Mouse (Mus musculus) left cerebral cortex, adult 2 months (tissue): ENCODE data around the gene Catsper4. TPM values are rescaled to one million over a fixed set of nuclear protein-coding genes. Genes with fewer than 3 reads are reported as not detected.

Experiments used
- DNase-seq, 2 experiments: peaks; one replicate each; pipeline ENCODE4 v3.0.0; 2021 to 2022; ENCODE audit warnings: low spot score in 2 of 2, mixed read lengths in 1 of 2; ENCODE audit errors: extremely low spot score in 1 of 2
- H3K27ac ChIP-seq: fragments of 200-600 bp; 2 replicates; pipeline ENCODE4 v1.8.1; 2022
- H3K4me3 ChIP-seq: fragments of 200-600 bp; 2 replicates; pipeline ENCODE4 v1.8.1; 2022
- CTCF ChIP-seq: fragments of 200-600 bp; IDR thresholded peaks from 2 replicates; pipeline ENCODE4 v1.8.1; 2022; ENCODE audit warnings: antibody characterized with exemption, mild to moderate bottlenecking, moderate library complexity
- intact Hi-C: fragments of 180-260 bp; cut with DNase I; formaldehyde crosslinking; loops from one replicate; pipeline ENCODE4 v1.15.1; 2025
- total RNA-seq, 2 experiments: library from RNA; stranded (reverse); gene quantifications; 2 replicates each; pipeline ENCODE4 v1.2.3; 2021

Catsper4 gene
- total RNA-seq, 2 experiments from 2014 or later = not detected

DNA sequence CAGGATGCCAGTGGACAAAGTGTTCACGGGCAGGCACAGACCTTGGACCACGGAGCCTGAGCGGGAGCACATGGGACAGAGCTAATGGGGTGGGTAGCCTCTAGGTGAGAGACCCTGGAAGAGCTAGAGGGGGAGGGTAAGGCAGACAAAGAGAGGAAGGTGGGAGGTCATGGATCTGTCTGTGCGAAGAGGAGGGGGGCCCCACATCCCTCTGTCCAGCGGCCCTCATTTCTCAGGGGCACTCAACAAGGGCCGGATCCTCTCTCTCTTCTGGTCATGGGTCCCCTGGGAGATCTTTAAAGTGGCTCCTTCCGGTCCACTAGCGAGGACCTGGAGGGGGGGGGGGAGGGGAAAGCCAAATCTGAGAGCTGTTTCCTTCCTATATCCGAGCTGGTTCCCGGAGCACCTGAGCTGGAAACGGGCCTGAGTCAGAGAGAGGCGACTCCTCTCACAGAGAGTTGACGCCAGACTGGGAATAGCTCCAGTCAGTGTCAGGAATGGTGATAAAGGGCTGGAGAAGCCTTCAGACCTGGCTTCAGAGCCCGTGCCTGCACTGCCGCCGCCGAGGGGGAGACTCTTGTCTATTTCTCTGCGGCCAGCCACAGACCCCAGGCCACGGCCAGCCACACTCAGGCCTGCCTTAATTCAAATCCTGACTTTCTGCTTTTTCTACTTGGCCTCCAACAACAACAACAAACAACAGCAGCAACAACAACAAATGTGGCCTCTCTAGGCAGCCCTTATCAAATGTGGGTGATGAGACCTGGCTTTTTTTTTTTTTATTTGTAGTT lies 29.4 kb upstream of the Catsper4 start:
- Histone ChIP-seq H3K27ac (no peak overlapping the region), H3K4me3 (no peak overlapping the region)
- DNase-seq = no peak
- intact Hi-C loops = loop anchor here (10.0 kb wide), 1 partner anchor 228 kb away; no protein-coding TSS in a partner anchor
- TF ChIP-seq CTCF = no peak

DNA sequence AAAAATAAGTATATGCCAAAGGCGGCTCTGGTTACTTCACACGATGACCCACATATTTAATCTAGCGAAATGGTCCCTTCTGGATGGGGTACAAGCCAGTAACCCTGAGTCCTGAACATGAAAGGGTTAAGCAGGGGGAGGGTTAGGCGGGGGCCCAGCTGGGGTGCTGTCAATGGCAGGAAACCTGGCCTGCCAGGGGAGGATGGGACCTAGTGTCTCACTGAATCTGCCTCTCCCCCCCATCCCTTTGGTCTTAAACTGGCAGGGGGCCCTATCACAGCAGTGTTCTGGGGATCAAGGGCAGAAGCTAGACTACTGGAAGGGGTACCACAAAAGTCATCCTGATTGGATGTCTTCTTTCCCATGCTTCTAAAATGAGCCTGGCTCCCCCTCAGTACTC lies 28.7 kb upstream of the Catsper4 start:
- DNase-seq = no peak
- intact Hi-C loops = loop anchor here (10.0 kb wide), 1 partner anchor 229 kb away; no protein-coding TSS in a partner anchor
- Histone ChIP-seq H3K27ac (no peak overlapping the region), H3K4me3 (no peak overlapping the region)
- TF ChIP-seq CTCF = no peak

DNA sequence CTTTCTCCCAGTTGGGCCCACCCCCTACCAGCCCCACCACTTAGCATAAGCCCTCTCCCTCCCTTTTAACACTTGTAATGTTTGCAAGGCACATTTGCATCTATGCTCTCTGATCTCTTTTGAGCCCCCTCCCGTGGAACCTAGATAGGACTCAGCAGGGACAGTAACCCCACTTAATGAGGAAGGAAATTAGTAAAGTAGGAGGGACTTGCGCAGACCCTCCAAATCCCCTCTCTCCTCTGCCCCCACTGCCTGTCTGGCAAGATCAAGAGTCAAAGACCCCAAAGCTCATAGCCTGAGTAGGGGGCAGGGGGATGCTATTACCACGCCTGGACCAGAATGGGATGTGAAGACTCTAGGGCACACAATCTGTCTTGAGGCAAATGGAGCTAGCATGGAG lies 27.7 kb upstream of the Catsper4 start:
- no peak for TF ChIP-seq CTCF
- DNase-seq = no peak
- H3K27ac ChIP-seq = no peak overlapping the region
- no peak overlapping the region for H3K4me3 ChIP-seq
- intact Hi-C loops = loop anchor here (10.0 kb wide), 1 partner anchor 230 kb away; no protein-coding TSS in a partner anchor

DNA sequence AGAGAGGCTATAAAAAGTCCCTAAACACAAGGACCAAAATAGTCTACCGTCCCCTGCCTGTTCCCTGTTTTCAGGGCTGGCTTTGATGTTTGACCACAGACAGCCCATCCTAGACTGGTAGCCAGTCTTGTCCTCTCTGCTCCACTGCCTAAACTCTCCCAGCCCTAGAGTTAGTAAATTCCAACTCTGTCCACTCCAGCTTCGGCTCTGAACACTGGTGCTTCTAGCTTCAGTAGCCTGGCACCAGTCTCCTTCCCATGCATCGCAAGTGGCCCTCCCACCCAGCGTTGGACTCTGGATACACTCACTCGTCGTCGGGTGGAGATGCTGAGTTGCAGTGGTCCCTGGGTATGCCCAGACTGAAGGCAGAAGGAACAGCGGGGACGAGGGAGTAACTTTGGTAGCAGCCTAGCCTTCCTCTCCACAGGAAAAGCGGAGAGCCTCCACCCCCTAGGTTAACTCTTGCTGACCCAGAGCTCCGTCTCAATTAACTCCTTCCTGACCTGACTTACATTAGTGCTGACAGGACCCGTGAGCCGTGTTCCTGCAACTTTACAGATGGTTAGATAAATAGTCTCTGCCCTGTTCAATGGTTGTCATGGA lies 26.6 kb upstream of the Catsper4 start, which contains the start of gene Grrp1:
TSS of gene Grrp1 (minus strand) at position 385 of the 603 bp plus-strand sequence.
- no peak for TF ChIP-seq CTCF
- no peak for DNase-seq
- peak within 1 kb of the TSS; percentile 44 for H3K4me3 ChIP-seq
- H3K27ac ChIP-seq = peak within 1 kb of the TSS; percentile 69
- intact Hi-C loops = loop anchor here (10.0 kb wide), 1 partner anchor 231 kb away; no protein-coding TSS in a partner anchor

DNA sequence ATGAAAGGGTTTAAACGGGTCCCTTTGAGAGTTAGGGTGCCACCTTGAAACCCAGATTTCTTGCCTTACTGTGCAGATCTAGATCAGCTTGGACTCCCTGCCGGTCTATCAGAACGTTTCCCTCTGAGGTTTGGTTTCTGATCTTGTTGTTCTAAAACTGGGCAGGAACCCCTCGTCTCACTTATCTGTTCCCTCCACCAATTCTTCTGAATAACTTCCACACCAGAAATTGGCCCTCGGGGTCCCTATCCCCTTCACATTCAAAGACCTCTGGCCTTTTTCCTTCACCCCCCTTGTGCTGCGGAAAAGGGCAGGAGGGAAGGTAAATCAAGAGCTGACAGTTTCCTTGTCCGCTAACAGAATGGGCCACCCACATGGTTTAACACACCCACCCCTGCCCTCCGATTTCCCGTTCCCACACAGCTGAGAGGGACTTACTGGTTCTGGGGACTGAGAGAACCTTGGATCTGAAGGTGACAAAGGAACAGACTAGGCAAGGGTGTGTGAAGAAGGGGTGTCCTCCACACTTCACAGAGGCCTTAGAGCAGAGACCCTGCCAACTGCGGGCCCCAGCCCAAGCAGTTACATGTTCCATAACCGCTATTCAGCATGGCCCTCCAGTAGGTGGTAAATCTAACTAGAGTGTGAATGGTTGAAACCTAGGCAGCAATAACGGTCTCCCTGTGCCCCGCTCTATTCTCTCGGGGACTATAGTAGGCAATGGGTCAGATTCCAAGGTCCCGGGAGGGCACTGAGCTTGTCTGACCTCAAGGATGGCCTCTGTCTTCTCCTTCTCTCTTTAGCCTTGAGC lies 25.9 kb upstream of the Catsper4 start:
- no peak for DNase-seq
- TF ChIP-seq CTCF = no peak
- Histone ChIP-seq H3K4me3 (peak overlapping the region; percentile 44), H3K27ac (peak overlapping the region; percentile 69)
- intact Hi-C loops = loop anchor here (10.0 kb wide), 1 partner anchor 232 kb away; no protein-coding TSS in a partner anchor

DNA sequence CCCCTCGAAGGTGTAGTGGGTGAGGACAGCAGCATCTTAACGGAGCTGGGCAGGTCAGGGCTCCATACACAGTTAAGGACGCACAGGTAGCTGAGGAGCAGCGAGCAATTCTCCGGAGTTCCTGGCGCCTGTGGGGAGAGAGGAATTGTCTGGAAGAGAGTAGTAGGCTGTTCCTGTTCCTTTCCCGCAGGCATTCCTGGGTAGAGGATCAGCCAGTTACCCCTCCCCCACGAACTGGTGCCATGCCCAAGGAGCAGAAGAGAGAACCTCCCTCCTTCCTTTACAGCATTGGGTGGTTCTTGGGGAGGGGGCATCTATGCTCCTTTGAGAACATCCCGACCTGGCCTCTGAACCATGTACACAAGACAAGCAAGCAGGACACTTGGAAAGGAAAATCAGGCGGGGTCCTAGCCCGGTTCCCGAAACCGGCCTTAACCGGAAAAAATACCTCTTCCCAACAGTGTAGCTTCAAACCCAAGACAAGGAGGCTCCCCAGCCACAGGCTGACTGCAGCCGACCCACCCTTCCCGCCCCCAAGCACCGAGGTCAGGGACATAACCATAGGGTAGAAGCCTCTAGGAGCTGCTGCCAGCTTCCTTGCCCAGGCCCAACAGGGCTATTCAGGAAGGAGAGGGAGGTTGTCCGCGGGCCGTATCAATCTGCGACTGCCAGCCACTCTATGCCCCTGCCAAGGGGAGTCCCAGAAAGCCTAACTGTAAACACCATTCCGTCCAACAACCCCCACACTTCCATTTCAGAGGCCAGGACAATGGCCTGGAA lies 25.1 kb upstream of the Catsper4 start:
- intact Hi-C loops = loop anchor here (10.0 kb wide), 1 partner anchor 232 kb away; no protein-coding TSS in a partner anchor
- peak overlapping the region; percentile 44 for H3K4me3 ChIP-seq
- peak overlapping the region; percentile 69 for H3K27ac ChIP-seq
- TF ChIP-seq CTCF = no peak
- DNase-seq = no peak

DNA sequence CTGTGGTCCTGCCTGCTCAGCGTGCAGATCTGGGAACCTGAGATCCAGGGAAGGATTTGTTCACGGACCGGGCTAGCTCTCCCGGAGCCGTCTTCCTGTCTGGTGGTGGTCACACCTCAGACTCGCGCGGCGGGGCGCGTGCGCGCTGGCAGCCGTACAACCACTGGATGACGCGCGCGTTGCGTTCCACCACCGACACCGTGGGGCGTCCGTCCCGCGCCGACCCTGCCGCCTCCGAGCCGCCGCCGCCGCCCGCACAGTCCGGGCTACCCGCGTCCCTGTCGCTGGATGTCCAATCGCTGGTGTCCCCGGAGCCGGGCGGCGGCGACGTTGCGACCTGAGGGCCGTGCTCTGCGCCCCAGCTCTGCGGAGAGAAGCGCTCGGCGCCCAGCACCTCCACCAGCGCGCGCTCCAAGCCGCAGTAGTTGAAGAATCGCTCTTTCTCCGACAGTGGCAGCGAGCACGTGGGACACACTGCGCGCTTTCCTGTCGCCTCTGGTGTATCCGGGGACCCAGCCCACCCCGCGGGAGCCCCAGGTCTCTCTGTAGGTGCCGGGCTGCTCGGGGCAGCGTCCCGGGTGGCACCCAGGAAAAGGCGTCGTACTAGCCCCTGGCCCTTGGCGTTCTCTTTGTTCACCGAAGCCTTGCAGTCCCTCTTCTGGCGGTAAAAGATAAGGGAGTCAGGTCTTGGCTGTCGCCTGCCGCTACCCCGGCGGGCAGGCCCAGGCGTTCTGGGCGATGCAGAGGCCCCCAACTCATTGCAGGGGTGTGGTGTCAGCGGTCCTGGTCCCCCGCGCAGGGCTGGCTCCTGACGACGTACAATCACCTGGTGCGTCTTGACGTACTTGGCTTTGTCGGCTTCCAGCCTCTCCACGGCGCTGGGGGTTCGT lies 24.3 kb upstream of the Catsper4 start:
- intact Hi-C loops = loop anchor here (10.0 kb wide), 1 partner anchor 233 kb away; no protein-coding TSS in a partner anchor
- peak overlapping the region; percentile 44 for H3K4me3 ChIP-seq
- DNase-seq = peak; percentile 56 to 58
- H3K27ac ChIP-seq = peak overlapping the region; percentile 55
- TF ChIP-seq CTCF = no peak

DNA sequence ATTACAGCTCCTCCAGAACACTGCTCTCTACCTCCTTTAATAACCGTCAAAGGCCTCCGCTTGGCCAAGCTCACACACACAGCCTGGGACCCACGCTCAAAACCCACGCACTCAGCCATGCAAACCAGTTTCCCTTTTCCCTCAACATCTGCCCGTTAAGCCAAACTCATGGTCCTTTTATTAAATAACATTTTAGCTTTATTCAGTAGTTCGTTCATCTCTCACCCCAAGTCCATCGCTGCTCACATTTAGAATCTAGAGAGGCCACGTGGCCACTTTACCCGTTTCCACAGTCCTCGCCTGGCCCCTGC lies 23.7 kb upstream of the Catsper4 start:
- peak overlapping the region; percentile 55 for H3K27ac ChIP-seq
- DNase-seq = no peak
- intact Hi-C loops = loop anchor here (10.0 kb wide), 1 partner anchor 234 kb away; no protein-coding TSS in a partner anchor
- peak overlapping the region; percentile 44 for H3K4me3 ChIP-seq
- no peak for TF ChIP-seq CTCF

DNA sequence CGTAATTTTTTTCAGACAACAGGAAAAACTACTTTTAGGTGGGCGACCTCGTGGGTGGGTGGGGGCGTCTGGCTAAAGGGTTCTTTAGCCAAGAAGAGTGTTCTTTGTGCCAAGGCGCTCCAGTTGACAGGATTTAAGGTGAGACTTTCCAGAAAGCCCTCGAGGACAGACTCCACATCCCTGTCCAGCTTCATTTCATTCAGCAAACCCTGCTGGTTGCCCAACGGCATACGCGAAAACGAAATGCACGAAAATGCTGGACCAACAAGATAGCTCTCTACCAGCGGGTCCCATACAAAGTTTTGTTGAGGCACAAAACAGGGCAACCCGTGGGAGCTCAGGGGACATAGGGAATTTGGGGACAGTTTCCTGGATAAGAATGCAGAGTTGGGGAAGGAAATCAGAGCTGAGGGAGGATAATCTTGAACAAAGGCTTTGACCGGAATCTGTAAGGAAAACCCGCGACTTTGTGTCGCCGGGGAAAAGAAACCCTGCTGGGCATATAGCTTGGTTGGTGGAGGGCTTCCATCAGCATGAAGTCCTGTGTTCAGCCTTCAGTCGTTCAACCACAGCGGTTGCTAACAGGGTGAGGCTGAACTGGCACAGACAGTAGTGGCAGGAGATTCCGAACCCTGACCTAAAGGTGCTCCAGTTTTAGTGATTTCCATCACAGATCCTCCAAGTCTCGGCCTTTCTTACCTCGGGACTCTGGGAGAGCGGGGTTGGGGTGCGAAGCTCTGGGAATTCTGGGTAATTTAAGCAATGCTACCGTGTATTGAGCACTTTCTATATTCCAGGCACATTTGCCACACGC lies 23.1 kb upstream of the Catsper4 start:
- TF ChIP-seq CTCF = no peak
- H3K4me3 ChIP-seq = peak overlapping the region; percentile 44
- H3K27ac ChIP-seq = no peak overlapping the region
- no peak for DNase-seq
- intact Hi-C loops = loop anchor here (10.0 kb wide), 1 partner anchor 234 kb away; no protein-coding TSS in a partner anchor
